14 mouse cellular contexts compared by ENCODE assay signal in genomic region chr10:17788347-17788746, GRCm38 (mm10). TPM values are rescaled to one million over a fixed set of nuclear protein-coding genes. Genes with fewer than 3 reads are reported as not detected.
"Had no signal": no experiment of that assay in that cellular context is flagged by ENCODE, and none has a peak within 500 bp of the region (broad histone marks: within the 10 kb centered on the region; RNA-seq: fewer than 3 reads in every experiment).

No protein-coding gene starts in this region.

- H3K4me2 ChIP-seq: limb, embryonic 13.5 days; midbrain, embryonic 11.5 days had no signal

- H3K36me3 ChIP-seq: limb, embryonic 13.5 days had no signal

- H3K4me1 ChIP-seq: limb, embryonic 13.5 days; megakaryocyte, embryonic 14.5 days had no signal

- H3K4me3 ChIP-seq: layer of hippocampus, adult 2 months; limb, embryonic 13.5 days; megakaryocyte, embryonic 14.5 days had no signal

- H3K27ac ChIP-seq: kidney, postnatal 0 days; layer of hippocampus, adult 2 months; limb, embryonic 13.5 days; liver, embryonic 14.5 days had no signal

- H3K9me3 ChIP-seq: limb, embryonic 13.5 days; megakaryocyte, embryonic 14.5 days had no signal

- DNase-seq: kidney, adult 8-10 months; kidney, postnatal 4 days; layer of hippocampus, postnatal 36 days; lung, adult 18-20 months; thymus, adult 18-20 months; thymus, postnatal 14 days had no signal

- ATAC-seq: midbrain, embryonic 16.5 days had no signal

- H3K27me3 ChIP-seq: limb, embryonic 13.5 days; megakaryocyte, embryonic 14.5 days had no signal

- H3K9ac ChIP-seq: limb, embryonic 13.5 days; liver, embryonic 14.5 days had no signal

RNA-seq across cellular contexts. Expression of gene Txlnb, which starts 7.7 kb away (rescaled TPM):
- polyA plus RNA-seq: liver, adult 2 months had no signal
